Mouse (Mus musculus): ENCODE results near the gene Snrpa. TPM values are rescaled to one million over a fixed set of nuclear protein-coding genes. Genes with fewer than 3 reads are reported as not detected.

Snrpa gene
- total RNA-seq, 2 experiments from 2014 or later = 81.3 to 81.8 TPM

Small RNA genes lying within 50 kb of the gene (microRNA-seq; reads per million reads assigned to microRNA genes)
- gene Mir1191 (0 reads per million in 2 experiments), gene Mir3101 (0 to 0.79 reads per million in 2 experiments)

Other genes with a start within 250 kb of the Snrpa start
- gene Cyp2a12, start 167.2 kb downstream of the Snrpa start, total RNA-seq (2021) = not detected
- gene Cyp2f2, start 76.4 kb downstream of the Snrpa start, total RNA-seq (2021) = under 1 TPM; 0.23 to 0.86 TPM
- not detected for gene Cyp2t4, start 42.6 kb downstream of the Snrpa start, total RNA-seq (2021)
- gene Egln2, start 29.5 kb downstream of the Snrpa start, total RNA-seq (2021) = 100 to 1,000 TPM in 1 of 2 experiments, 10 to 100 TPM in 1; 90.8 to 100 TPM
- 10 to 100 TPM; 86.7 to 94.7 TPM for gene Rab4b, start 17.4 kb downstream of the Snrpa start, total RNA-seq (2021)
- gene Gm21983, start 15.2 kb downstream of the Snrpa start, total RNA-seq (2021) = not detected
- 1 to 10 TPM; 1.6 to 3.3 TPM for gene Mia, start 15.1 kb downstream of the Snrpa start, total RNA-seq (2021)
- gene BC024978, start 490 bp downstream of the Snrpa start, total RNA-seq (2021) = 10 to 100 TPM; 18.9 to 21.3 TPM
- 1 to 10 TPM; 7.3 to 8.0 TPM for gene Itpkc, start 32.4 kb upstream of the Snrpa start, total RNA-seq (2021)
- gene Coq8b, start 36.8 kb upstream of the Snrpa start, total RNA-seq (2021) = 10 to 100 TPM; 31.2 to 34.8 TPM
- gene Numbl, start 62.2 kb upstream of the Snrpa start, total RNA-seq (2021) = 100 to 1,000 TPM; 134 to 139 TPM
- 10 to 100 TPM; 62.5 to 62.6 TPM for gene Ltbp4, start 141.4 kb upstream of the Snrpa start, total RNA-seq (2021)
- 10 to 100 TPM; 22.2 to 27.4 TPM for gene Shkbp1, start 159.7 kb upstream of the Snrpa start, total RNA-seq (2021)
- not detected for gene Gm20479, start 161.1 kb upstream of the Snrpa start, total RNA-seq (2021)